Mouse (Mus musculus): ENCODE data around the gene Lpxn. TPM values are rescaled to one million over a fixed set of nuclear protein-coding genes. Genes with fewer than 3 reads are reported as not detected.

Gene Lpxn
- total RNA-seq, 4 experiments from 2014 or later = 2.1 to 5.8 (median 3.9) TPM

GRCm38 (mm10) chr19:12805730-12806129, 9.7 kb downstream of the Lpxn start:
- no peak for DNase-seq

GRCm38 (mm10) chr19:12806214-12806613, 10.2 kb downstream of the Lpxn start:
- no peak for DNase-seq

- no peak for DNase-seq
Observed at GRCm38 (mm10) chr19:12812644-12813364, 16.8 kb downstream of the Lpxn start.

GRCm38 (mm10) chr19:12813883-12814282, 17.9 kb downstream of the Lpxn start:
- no peak for DNase-seq

GRCm38 (mm10) chr19:12818507-12818906, 22.5 kb downstream of the Lpxn start:
- DNase-seq = no peak

GRCm38 (mm10) chr19:12820383-12820782, 24.4 kb downstream of the Lpxn start:
- no peak for DNase-seq

- no peak for DNase-seq
Observed at GRCm38 (mm10) chr19:12824549-12824948, 28.6 kb downstream of the Lpxn start.

GRCm38 (mm10) chr19:12830823-12831430, 34.9 kb downstream of the Lpxn start:
- DNase-seq = no peak

- DNase-seq = no peak
Observed at GRCm38 (mm10) chr19:12831559-12831958, 35.6 kb downstream of the Lpxn start.

- no peak for DNase-seq
Observed at GRCm38 (mm10) chr19:12833625-12834024, 37.6 kb downstream of the Lpxn start.

- DNase-seq = no peak
Observed at GRCm38 (mm10) chr19:12838507-12838906, 42.5 kb downstream of the Lpxn start.

- no peak for DNase-seq
Observed at GRCm38 (mm10) chr19:12846382-12846781, 50.4 kb downstream of the Lpxn start, which contains the start of gene Gm5244. Gene Gm5244, plus strand, starts transcription at chr19:12846682.

- no peak for DNase-seq
Observed at GRCm38 (mm10) chr19:12856983-12857382, 61.0 kb downstream of the Lpxn start, which contains the start of gene Olfr1444. Gene Olfr1444, plus strand, starts transcription at chr19:12857283.

Other genes starting within 250 kb of the Lpxn start
- under 1 TPM in 1 of 4 experiments, not detected in 3; 0.16 TPM for gene Gm4952, start 196.2 kb upstream of the Lpxn start, total RNA-seq (2022)
- not detected for gene Glyat, start 162.9 kb upstream of the Lpxn start, total RNA-seq (2022)
- not detected for gene Olfr1442, start 125.8 kb upstream of the Lpxn start, total RNA-seq (2022)
- gene Olfr1443, start 118.1 kb upstream of the Lpxn start, total RNA-seq (2022) = not detected
- gene Keg1, start 100.4 kb upstream of the Lpxn start, total RNA-seq (2022) = under 1 TPM in 1 of 4 experiments, not detected in 3; 0.35 TPM
- 1 to 10 TPM; 1.1 to 3.6 (median 2.3) TPM for gene Cntf, start 30.6 kb upstream of the Lpxn start, total RNA-seq (2022)
- gene Zfp91, start 67 bp upstream of the Lpxn start, total RNA-seq (2022) = 10 to 100 TPM; 70.3 to 80.8 (median 71.4) TPM
- gene Gm5244, start 50.5 kb downstream of the Lpxn start, total RNA-seq (2022) = not detected
- not detected for gene Olfr1444, start 61.1 kb downstream of the Lpxn start, total RNA-seq (2022)
- not detected for gene Olfr1445, start 87.7 kb downstream of the Lpxn start, total RNA-seq (2022)
- gene Olfr1446, start 97.3 kb downstream of the Lpxn start, total RNA-seq (2022) = not detected
- not detected for gene Olfr1447, start 107.5 kb downstream of the Lpxn start, total RNA-seq (2022)
- not detected for gene Olfr1448, start 128.2 kb downstream of the Lpxn start, total RNA-seq (2022)
- gene Olfr1449, start 134.6 kb downstream of the Lpxn start, total RNA-seq (2022) = not detected
- gene Olfr1450, start 154.1 kb downstream of the Lpxn start, total RNA-seq (2022) = not detected
- gene Olfr1451, start 198.8 kb downstream of the Lpxn start, total RNA-seq (2022) = not detected
- not detected for gene Olfr1453, start 232.1 kb downstream of the Lpxn start, total RNA-seq (2022)